Comparison of ENCODE assay signal across 23 mouse cellular contexts in the genomic region with DNA sequence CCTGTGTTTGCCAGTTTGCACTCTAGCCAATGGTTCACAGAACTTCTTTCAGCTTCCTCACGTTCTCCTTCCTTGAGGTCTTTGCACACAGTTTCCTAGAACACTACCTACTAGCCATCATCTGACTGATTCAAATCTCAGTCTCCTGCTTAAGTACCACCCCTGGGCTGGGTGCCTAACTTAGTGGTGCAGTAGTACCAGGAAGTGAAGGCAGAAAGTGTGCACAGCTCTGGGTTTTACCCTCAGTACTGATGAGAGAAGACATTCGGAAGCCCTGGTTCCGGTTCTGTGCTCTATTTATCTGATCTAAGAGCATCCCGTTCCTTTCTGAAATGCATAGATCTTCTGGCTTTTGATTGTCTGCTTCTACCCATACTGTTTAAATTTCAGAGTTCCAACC. TPM values are rescaled to one million over a fixed set of nuclear protein-coding genes. Genes with fewer than 3 reads are reported as not detected.
DNase-seq lines count a peak whose midpoint lies in the region; ATAC-seq lines count a peak whose summit lies in the region.
"Had no signal": no experiment of that assay in that cellular context is flagged by ENCODE, and none has a peak within 500 bp of the region (broad histone marks: within the 10 kb centered on the region; RNA-seq: fewer than 3 reads in every experiment).

No protein-coding gene starts in this region.

- 78% methylated on average over 4 of the region's 4 CpGs for WGBS in heart, embryonic 11.5 days (ENCODE audit: insufficient replicate concordance)
- 74% methylated on average over 4 of the region's 4 CpGs for WGBS in stomach, embryonic 16.5 days
- 91% methylated on average over 4 of the region's 4 CpGs for WGBS in hindbrain, embryonic 12.5 days

- H3K4me2 ChIP-seq in heart, embryonic 11.5 days = no peak overlapping the region
- H3K4me2 ChIP-seq in stomach, embryonic 16.5 days (ENCODE audit: low read depth, low read length) = no peak overlapping the region
- H3K4me2 ChIP-seq in hindbrain, embryonic 12.5 days (replicated peaks) = no peak overlapping the region
- H3K4me2 ChIP-seq: embryonic facial prominence, embryonic 15.5 days; forebrain, embryonic 15.5 days; heart, embryonic 15.5 days; hindbrain, embryonic 14.5 days had no signal

- no peaks in the 10 kb centered on the region for H3K9me3 ChIP-seq in heart, embryonic 11.5 days (replicated peaks; ENCODE audit: control insufficient read depth, low read length)
- H3K9me3 ChIP-seq in stomach, embryonic 16.5 days (replicated peaks; ENCODE audit: control insufficient read depth, low read length) = no peaks in the 10 kb centered on the region
- no peaks in the 10 kb centered on the region for H3K9me3 ChIP-seq in hindbrain, embryonic 12.5 days (replicated peaks)
- H3K9me3 ChIP-seq: embryonic facial prominence, embryonic 15.5 days; forebrain, embryonic 15.5 days; heart, embryonic 10.5 days; heart, embryonic 15.5 days had no signal

- H3K27ac ChIP-seq in heart, embryonic 11.5 days (ENCODE audit: low read depth, low read length) = no peak overlapping the region
- H3K27ac ChIP-seq in stomach, embryonic 16.5 days (ENCODE audit: low read length) = peak overlapping the region; percentile 41; the same call in 1 of the 2 replicates
- H3K27ac ChIP-seq in hindbrain, embryonic 12.5 days = no peak overlapping the region
- H3K27ac ChIP-seq: embryonic facial prominence, embryonic 15.5 days; forebrain, embryonic 15.5 days; heart, embryonic 10.5 days; heart, embryonic 15.5 days; hindbrain, embryonic 14.5 days had no signal

- H3K27me3 ChIP-seq in heart, embryonic 11.5 days (ENCODE audit: control insufficient read depth, insufficient read depth, low read length) = no peaks in the 10 kb centered on the region
- H3K27me3 ChIP-seq in stomach, embryonic 16.5 days (ENCODE audit: control insufficient read depth, insufficient read depth, low read length) = no peaks in the 10 kb centered on the region
- H3K27me3 ChIP-seq in hindbrain, embryonic 12.5 days = no peaks in the 10 kb centered on the region
- H3K27me3 ChIP-seq: embryonic facial prominence, embryonic 15.5 days; forebrain, embryonic 15.5 days; heart, embryonic 15.5 days had no signal

- H3K4me3 ChIP-seq in heart, embryonic 11.5 days (ENCODE audit: low read depth, low read length) = no peak overlapping the region
- no peak overlapping the region for H3K4me3 ChIP-seq in stomach, embryonic 16.5 days (replicated peaks; ENCODE audit: low read length)
- no peak overlapping the region for H3K4me3 ChIP-seq in hindbrain, embryonic 12.5 days
- H3K4me3 ChIP-seq: embryonic facial prominence, embryonic 15.5 days; forebrain, embryonic 15.5 days; heart, embryonic 10.5 days; heart, embryonic 15.5 days had no signal

- H3K4me1 ChIP-seq in heart, embryonic 11.5 days (ENCODE audit: control insufficient read depth, insufficient read depth, low read length) = no peaks in the 10 kb centered on the region
- H3K4me1 ChIP-seq in stomach, embryonic 16.5 days (ENCODE audit: control insufficient read depth, insufficient read depth, low read length) = 0 out of 2 replicates have a peak, but pooled peaks cover 4% of the 10 kb centered on the region
- no peaks in the 10 kb centered on the region for H3K4me1 ChIP-seq in hindbrain, embryonic 12.5 days
- H3K4me1 ChIP-seq: embryonic facial prominence, embryonic 15.5 days; forebrain, embryonic 15.5 days; heart, embryonic 10.5 days; heart, embryonic 15.5 days had no signal

- no peak for ATAC-seq in heart, embryonic 11.5 days (replicated peaks; ENCODE audit: insufficient number of reproducible peaks, low FRiP score, low TSS enrichment)
- ATAC-seq in activated CD4-positive, CD25-positive, alpha-beta regulatory T cell, adult 4 months = peak; percentile 98
- no peak for ATAC-seq in stomach, embryonic 16.5 days (ENCODE audit: insufficient read depth, low FRiP score)
- no peak for ATAC-seq in erythroblast, adult 5-6 weeks (replicated peaks; ENCODE audit: low FRiP score, poor library complexity, severe bottlenecking)
- ATAC-seq in hindbrain, embryonic 12.5 days (ENCODE audit: low FRiP score) = no peak
- ATAC-seq: forebrain, embryonic 15.5 days had no signal

- H3K9ac ChIP-seq in heart, embryonic 11.5 days (ENCODE audit: low read depth, low read length) = no peak overlapping the region
- no peak overlapping the region for H3K9ac ChIP-seq in stomach, embryonic 16.5 days (ENCODE audit: low read length)
- no peak overlapping the region for H3K9ac ChIP-seq in hindbrain, embryonic 12.5 days
- H3K9ac ChIP-seq: embryonic facial prominence, embryonic 15.5 days; forebrain, embryonic 15.5 days; heart, embryonic 15.5 days; hindbrain, embryonic 14.5 days had no signal

- H3K36me3 ChIP-seq in heart, embryonic 11.5 days (ENCODE audit: control insufficient read depth, insufficient read depth, low read length) = no peaks in the 10 kb centered on the region
- no peaks in the 10 kb centered on the region for H3K36me3 ChIP-seq in stomach, embryonic 16.5 days (ENCODE audit: control insufficient read depth, insufficient read depth, low read length)
- H3K36me3 ChIP-seq in hindbrain, embryonic 12.5 days = no peaks in the 10 kb centered on the region
- H3K36me3 ChIP-seq: embryonic facial prominence, embryonic 15.5 days; forebrain, embryonic 15.5 days; G1E; heart, embryonic 10.5 days; heart, embryonic 15.5 days had no signal

- peak; percentile 77 for DNase-seq in heart, adult 11 months
- DNase-seq in CD4-positive helper T cell, adult 2 months (ENCODE audit: low read depth, low spot score) = peak; percentile 20
- DNase-seq: adrenal gland, postnatal 10 days; B cell, adult 2 months; cerebellum, adult 11 months; cerebellum, adult 8-10 months; cerebellum, postnatal 14 days; embryo, embryonic 11 days; gastrocnemius, postnatal 25 days; heart, adult 18-20 months; heart, postnatal 14 days; kidney, adult 2 months had no signal

RNA-seq across cellular contexts. Expression of a gene that starts 26.8 kb away (rescaled TPM):
- polyA plus RNA-seq in heart, embryonic 11.5 days (2014; fragmentation: Nextera tagmentation; extraction: Ambion mirVana) = 216 and 222 TPM in 2 replicates
- 1,000 to 10,000 TPM; 1,196 to 1,341 TPM for polyA plus RNA-seq in activated CD4-positive, CD25-positive, alpha-beta regulatory T cell, adult 4 months (2017; shearing (Covaris generic))
- polyA plus RNA-seq in stomach, embryonic 16.5 days (2015; fragmentation: Nextera tagmentation; extraction: Ambion mirVana) = 575 and 603 TPM in 2 replicates
- total RNA-seq in erythroblast, adult 5-6 weeks (2015; ENCODE audit: low replicate concordance) = 69.6 and 73.6 TPM in 2 replicates
- 56.1 and 64.1 TPM in 2 replicates for total RNA-seq in erythroblast, adult 5-6 weeks (2017; ENCODE audit: low replicate concordance)
- polyA plus RNA-seq in hindbrain, embryonic 12.5 days (2016; fragmentation: Nextera tagmentation; extraction: Ambion mirVana) = 233 and 244 TPM in 2 replicates
- total RNA-seq: G1E had no signal
- polyA plus RNA-seq: G1E had no signal
